Mouse (Mus musculus) Patski (cell line): ENCODE results near the gene Arid3c. TPM values are rescaled to one million over a fixed set of nuclear protein-coding genes. Genes with fewer than 3 reads are reported as not detected.

ENCODE experiments used
- ATAC-seq: fragments of 100-300 bp; one replicate; pipeline ENCODE4 v1.8.0; 2021
- CTCF ChIA-PET: fragments of 350-600 bp; sonication (Branson Sonifier 250); formaldehyde crosslinking; loops from one replicate; lab custom pipeline; 2022; ENCODE audit warnings: inconsistent platforms; lab: Charles Lee
- POLR2A ChIA-PET: fragments of 350-600 bp; sonication (Branson Sonifier 250); formaldehyde crosslinking; loops from one replicate; lab custom pipeline; 2022; ENCODE audit warnings: antibody characterized with exemption, inconsistent platforms; lab: Charles Lee
- DNase-seq: peaks from one replicate; pipeline ENCODE4 v3.0.0-alpha.2; 2011; ENCODE audit warnings: low read depth, low spot score
- H3K27me3 ChIP-seq: fragments of 371-371 bp; one replicate; pipeline ENCODE4 v1.5.1; 2021
- CTCF ChIP-seq: fragments of 100-300 bp; IDR thresholded peaks from one replicate; pipeline ENCODE4 v1.5.1; 2021
- in situ Hi-C: fragments of 300-500 bp; cut with MboI; formaldehyde crosslinking; loops from 3 replicates; pipeline ENCODE4 v1.11.1; 2018; ENCODE audit warnings: low pct_unique_long_range_greater_than_20kb, mixed read lengths
- polyA plus RNA-seq: library from polyadenylated mRNA; unstranded; gene quantifications from one replicate; pipeline ENCODE4 v1.2.3, GENCODE M21; 2021

The Arid3c gene
- polyA plus RNA-seq, 1 experiment from 2014 or later = 0.04 TPM

DNA sequence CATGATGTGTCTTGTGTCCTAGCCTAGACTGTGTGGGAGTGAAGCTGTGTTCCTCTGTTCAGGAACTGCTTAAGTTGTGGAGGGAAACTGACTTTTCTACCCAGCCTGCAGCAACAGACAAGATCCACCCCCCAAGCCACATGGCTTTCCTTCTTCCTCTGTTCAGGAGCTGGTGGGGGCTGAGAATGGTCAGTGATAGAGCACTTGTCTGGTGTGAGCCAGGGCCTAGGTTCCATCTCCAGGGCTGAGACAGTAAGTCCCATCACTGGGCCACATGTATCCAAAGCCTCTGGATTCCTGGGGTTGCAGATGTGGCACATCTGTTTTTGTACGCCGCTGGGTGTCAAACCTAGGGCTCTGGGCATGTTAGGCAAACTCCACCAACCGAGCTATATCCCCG lies 30.0 kb upstream of the Arid3c start:
- ChIA-PET CTCF (interaction anchor here (1.3 kb wide), 1 partner anchor 19 kb away, joined by 3 read pairs; no protein-coding TSS in a partner anchor), POLR2A (no interaction called here)
- in situ Hi-C loops = no loop called here
- DNase-seq = no peak
- H3K27me3 ChIP-seq = no peaks in the 10 kb centered on the region
- ATAC-seq = no peak
- TF ChIP-seq CTCF = no peak

DNA sequence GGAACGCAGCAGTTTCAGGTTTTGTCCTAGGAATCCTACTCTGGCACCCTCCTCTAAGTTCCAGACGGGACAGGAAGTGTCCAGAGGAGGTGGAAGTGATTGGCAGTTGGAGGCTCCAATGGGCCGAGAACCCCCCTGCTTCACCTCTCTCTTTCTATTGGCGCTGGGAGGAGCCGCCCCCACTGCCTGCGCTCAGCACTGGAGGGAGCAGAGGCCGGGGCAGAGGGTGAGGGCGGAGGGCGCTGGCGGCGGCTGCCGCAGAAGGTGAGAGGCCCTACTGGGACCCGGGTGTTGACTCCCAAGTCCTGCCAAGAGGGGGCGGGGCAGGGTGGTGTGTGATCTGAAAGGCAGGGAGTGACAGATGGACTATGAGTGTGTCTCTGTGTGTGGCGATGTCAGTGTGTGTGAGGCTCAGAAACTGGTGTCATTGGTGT lies 29.4 kb upstream of the Arid3c start:
- ChIA-PET POLR2A (no interaction called here), CTCF (interaction anchor here (1.3 kb wide), 1 partner anchor 18 kb away, joined by 3 read pairs; no protein-coding TSS in a partner anchor)
- no peaks in the 10 kb centered on the region for H3K27me3 ChIP-seq
- in situ Hi-C loops = no loop called here
- no peak for TF ChIP-seq CTCF
- DNase-seq (peak; percentile 77), ATAC-seq (peak; percentile 92)

DNA sequence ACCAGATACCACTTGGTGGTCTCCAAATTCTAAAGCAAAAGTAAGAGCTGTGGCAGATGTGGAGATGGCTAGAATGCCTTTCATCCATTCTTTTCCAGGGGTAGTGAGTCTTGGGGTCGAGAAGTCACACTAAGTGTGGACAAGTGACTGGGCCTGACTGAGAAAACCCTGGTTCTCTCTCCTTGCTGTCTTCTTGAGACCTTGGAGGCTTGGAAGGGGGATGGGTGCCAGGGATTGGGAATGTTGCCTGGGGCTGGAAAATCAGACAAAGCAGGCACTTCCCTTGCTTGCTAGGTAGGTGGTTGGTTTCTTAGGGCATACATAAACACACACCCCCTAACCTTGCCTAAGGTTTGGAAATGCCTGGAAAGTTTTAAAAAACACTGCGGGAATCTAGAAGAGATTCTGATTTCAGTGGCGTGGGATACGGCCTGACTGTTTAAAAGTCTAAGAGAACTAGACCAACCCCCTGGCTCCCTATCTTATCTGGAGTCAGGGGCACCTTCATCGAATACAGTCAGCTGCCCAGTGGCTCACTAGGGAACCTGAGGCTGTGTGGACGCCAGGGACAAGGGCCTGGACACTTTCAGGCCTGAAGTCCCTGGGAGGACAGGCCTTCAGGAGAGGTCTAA lies 28.8 kb upstream of the Arid3c start:
- CTCF ChIA-PET = no interaction called here
- TF ChIP-seq CTCF = no peak
- in situ Hi-C loops = no loop called here
- ATAC-seq (no peak), DNase-seq (no peak)
- POLR2A ChIA-PET = no interaction called here
- no peaks in the 10 kb centered on the region for H3K27me3 ChIP-seq

DNA sequence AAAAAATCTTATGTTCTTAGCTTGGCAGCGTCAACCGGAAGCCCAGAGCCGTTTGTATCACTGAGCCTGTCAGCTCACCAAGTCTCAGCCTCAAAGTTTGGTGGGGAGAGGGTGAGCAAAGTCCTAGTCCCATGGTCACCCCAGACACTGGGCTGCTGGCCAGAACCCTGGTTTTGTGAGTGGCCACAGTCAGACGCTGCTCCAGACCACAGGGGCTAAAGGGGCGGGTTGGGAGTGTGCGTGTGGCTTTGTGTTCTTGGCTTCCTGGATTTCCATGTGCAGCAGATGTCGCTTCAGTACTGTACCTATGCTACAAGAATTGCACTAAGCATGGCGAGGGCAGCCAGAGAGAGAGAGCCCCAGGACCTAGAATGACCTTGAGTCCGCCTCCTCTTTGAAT lies 28.3 kb upstream of the Arid3c start:
- H3K27me3 ChIP-seq = no peaks in the 10 kb centered on the region
- ATAC-seq (no peak), DNase-seq (no peak)
- ChIA-PET POLR2A (no interaction called here), CTCF (no interaction called here)
- no peak for TF ChIP-seq CTCF
- in situ Hi-C loops = no loop called here

DNA sequence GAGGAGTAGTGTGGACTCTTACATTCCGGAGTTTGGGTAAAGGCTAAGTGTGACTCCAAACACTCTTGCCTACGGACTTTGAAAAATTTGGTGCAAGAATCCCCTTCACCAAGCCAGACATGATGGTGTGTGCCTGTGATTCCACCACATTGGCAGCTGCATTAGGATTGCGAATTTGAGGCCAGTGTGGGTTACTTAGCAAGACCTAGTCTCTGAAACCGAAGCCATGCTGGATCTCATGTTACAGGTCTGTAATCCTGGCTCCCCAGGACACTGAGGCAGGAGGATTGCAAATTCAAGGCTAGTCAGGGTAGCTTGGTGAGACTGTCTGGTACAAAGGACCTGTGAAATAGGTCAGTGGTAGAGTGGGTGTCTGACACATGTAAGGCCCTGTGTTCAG lies 27.8 kb upstream of the Arid3c start:
- CTCF ChIA-PET = no interaction called here
- POLR2A ChIA-PET = no interaction called here
- in situ Hi-C loops = no loop called here
- TF ChIP-seq CTCF = no peak
- DNase-seq = no peak
- ATAC-seq = no peak
- H3K27me3 ChIP-seq = no peaks in the 10 kb centered on the region

DNA sequence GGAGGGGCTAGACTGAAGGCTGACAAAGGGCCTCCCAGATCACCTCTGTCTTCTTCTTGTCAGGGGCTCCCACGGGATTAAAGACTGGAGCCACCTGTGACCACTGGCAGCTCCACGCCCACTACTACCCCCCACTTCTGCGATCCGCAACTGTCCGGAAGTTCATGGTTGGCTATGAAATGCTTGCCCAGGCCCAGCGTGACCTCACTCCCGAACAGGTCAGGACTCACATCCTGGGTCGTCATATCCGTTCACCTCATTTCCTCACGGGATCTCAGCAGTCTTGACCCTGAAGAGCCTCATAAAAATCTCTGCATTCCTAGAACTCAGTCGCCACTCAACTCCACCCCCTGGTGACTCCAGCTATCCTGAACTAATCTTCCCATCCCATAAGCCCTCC lies 27.1 kb upstream of the Arid3c start:
- TF ChIP-seq CTCF = no peak
- DNase-seq (no peak), ATAC-seq (no peak)
- in situ Hi-C loops = no loop called here
- no peaks in the 10 kb centered on the region for H3K27me3 ChIP-seq
- CTCF ChIA-PET = no interaction called here
- POLR2A ChIA-PET = no interaction called here

DNA sequence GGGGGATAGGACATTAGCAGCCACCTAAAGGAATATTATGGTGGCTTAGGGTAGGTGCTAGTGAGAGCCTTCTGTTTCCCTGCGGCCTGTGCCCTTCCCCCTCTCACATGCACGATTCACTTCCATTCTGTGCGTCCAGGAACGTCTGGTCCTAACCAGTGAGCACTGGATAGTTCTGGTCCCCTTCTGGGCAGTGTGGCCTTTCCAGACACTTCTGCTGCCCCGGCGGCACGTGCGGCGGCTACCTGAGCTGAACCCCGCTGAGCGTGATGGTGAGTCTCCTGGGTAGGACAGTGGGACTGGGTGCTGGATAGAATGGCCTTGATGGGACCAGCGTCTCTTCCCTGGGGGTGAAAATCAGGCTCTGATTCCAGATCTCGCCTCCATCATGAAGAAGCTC lies 26.4 kb upstream of the Arid3c start:
- ATAC-seq (no peak), DNase-seq (no peak)
- TF ChIP-seq CTCF = no peak
- ChIA-PET CTCF (no interaction called here), POLR2A (no interaction called here)
- in situ Hi-C loops = no loop called here
- no peaks in the 10 kb centered on the region for H3K27me3 ChIP-seq

DNA sequence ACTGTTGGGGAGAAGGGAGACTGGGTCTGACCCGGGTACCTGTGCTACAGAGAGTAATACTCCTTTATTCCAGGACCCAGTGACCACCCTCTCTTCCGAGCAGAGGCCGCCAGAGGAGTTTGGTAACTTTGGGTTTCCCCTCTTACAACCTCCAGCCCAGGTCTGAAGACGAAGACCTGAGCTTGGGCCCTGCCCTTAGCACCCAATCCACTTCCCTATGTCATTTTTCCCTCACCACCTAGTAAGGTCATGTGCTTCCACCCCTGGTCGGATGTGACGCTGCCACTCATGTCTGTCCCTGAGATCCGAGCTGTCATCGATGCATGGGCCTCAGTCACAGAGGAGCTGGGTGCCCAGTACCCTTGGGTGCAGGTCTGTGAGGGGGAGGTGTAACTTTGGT lies 25.5 kb upstream of the Arid3c start:
- POLR2A ChIA-PET = no interaction called here
- DNase-seq = no peak
- TF ChIP-seq CTCF = no peak
- CTCF ChIA-PET = interaction anchor here (1.5 kb wide), 1 partner anchor 15 kb away, joined by 3 read pairs; no protein-coding TSS in a partner anchor
- H3K27me3 ChIP-seq = no peaks in the 10 kb centered on the region
- no peak for ATAC-seq
- in situ Hi-C loops = no loop called here

DNA sequence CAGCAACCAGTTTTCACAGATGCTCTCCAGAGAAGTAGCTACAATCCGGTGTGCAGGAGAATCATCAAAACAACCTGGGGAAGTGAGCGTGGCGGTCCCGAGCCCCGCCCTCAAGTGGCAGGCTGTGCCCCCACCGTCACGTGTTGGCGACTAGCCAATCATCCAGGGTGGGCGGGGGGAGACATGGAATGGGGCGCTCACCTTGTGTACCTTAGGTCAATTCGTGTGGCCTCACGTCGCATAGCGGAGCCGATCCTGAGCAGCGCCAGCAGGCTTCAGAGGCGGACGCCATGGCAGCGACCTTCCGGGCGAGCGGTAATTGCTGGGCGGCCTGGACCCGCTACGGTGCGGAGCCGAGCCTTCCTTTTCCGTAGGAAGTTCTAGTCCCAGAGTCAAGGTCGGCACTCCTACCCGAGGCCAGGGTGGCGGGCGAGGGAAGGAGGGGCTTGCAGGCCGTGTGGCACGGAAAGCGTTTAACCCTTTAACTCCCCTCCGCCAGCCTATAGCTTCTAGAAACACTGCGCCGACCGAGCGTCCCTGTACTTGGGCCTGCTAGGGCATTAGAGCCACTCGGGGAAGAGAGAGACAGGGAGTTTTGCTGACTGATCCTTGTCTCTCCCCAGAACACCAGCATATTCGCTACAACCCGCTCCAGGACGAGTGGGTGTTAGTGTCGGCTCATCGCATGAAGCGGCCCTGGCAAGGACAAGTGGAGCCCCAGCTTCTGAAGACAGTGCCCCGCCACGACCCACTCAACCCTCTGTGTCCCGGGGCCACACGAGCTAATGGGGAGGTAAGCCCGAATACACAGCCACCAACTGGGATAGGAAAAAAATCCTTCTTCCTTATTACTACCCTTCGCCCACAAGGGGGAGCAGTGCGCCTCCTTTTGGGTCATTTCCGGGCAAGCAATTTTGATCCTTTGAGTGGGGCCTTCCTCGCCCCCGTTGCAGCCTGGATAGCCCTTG lies 24.7 kb upstream of the Arid3c start, which contains the start of gene Sigmar1:
Gene Sigmar1 (minus strand): TSS at position 820 of the 968 bp plus-strand sequence.
- ATAC-seq (peak; percentile 40), DNase-seq (no peak)
- in situ Hi-C loops = no loop called here
- ChIA-PET CTCF (interaction anchor here (1.5 kb wide), 1 partner anchor 14 kb away, joined by 3 read pairs; no protein-coding TSS in a partner anchor), POLR2A (no interaction called here)
- TF ChIP-seq CTCF = no peak
- H3K27me3 ChIP-seq = no peaks in the 10 kb centered on the region

DNA sequence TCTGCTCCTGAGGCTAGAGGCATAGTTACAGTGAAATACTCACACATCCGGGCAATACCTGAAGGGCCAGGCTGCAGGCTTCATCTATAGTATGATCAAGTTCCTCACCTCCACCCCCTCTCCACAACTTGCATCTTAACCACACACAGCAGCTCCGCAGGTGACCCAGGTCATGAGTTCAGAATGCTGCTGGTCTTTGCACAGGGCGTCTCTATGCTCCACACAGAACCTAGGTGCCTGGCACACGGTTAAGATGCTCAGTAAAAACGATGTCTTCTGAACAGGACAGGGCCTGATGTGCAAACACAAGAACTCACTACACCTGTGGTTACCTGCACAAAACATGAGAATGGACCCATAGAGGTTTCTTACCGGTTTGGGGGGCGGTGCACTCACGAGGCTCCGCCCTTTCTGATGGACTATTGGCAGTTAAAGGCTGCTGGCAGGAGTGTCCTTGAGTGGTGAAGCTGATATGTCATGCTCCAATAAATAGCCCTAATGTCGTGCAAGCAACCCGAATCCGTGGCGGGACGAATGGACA lies 23.9 kb upstream of the Arid3c start, which contains the start of gene Galt:
Gene Galt (plus strand): TSS at position 432 of the 541 bp plus-strand sequence.
- TF ChIP-seq CTCF = no peak

DNA sequence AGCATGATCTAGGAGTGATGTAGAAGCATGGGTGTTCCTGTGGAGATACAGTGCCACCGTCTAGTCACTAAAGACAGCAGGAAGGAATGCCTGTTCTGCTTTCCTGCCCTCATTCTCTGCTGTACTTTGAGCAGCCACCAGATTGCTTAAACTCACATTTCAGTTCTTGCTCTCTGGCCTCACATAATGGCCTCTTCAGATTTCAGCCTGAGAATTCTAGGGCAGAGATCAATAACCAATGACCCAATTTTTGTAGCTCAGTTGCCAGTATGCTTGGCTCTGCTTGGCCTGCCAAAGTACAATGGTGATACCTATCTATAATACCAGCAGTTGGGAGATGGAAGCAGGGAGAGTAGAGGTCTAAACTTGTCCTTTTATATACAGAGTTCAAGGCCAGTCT lies 14.1 kb upstream of the Arid3c start:
- ATAC-seq = no peak
- H3K27me3 ChIP-seq = no peaks in the 10 kb centered on the region
- POLR2A ChIA-PET = interaction anchor here (0.6 kb wide), 1 partner anchor 37 kb away, joined by 3 read pairs; no protein-coding TSS in a partner anchor
- in situ Hi-C loops = no loop called here
- no peak for TF ChIP-seq CTCF
- DNase-seq = no peak
- CTCF ChIA-PET = no interaction called here

More for the DNA sequence above, 23.9 kb upstream of the Arid3c start, which contains the start of gene Galt:
- in situ Hi-C loops = no loop called here
- DNase-seq (no peak), ATAC-seq (no peak)
- H3K27me3 ChIP-seq = no peaks in the 10 kb centered on the region
- POLR2A ChIA-PET = no interaction called here
- CTCF ChIA-PET = no interaction called here
